Mouse (Mus musculus) MEL (cell line): ENCODE data around the gene Ccz1. TPM values are rescaled to one million over a fixed set of nuclear protein-coding genes. Genes with fewer than 3 reads are reported as not detected.

Experiments
- DNase-seq: peaks from one replicate; pipeline ENCODE4 v3.0.0; 2011; ENCODE audit warnings: low read depth, low spot score
- H3K27ac ChIP-seq: 2 replicates; pipeline ENCODE4 v1.5.1; 2012; ENCODE audit warnings: low read depth, mild to moderate bottlenecking, control low read depth, low read length, moderate library complexity; ENCODE audit not compliant: control insufficient read depth
- H3K27me3 ChIP-seq, 2 experiments: fragments of 150-350 bp in 1 of 2; sonication (generic) in 1 of 2; 2 replicates each; pipeline ENCODE4 v1.6.1; 2012; ENCODE audit warnings: low read length in 2 of 2, mild to moderate bottlenecking in 2 of 2, improper control_type of control experiment in 1 of 2, moderate library complexity in 1 of 2; ENCODE audit not compliant: insufficient read depth in 2 of 2, control insufficient read depth in 1 of 2
- H3K36me3 ChIP-seq, 2 experiments: 2 replicates each; pipeline ENCODE4 v1.6.1; 2012 to 2014; ENCODE audit warnings: low read length in 2 of 2, improper control_type of control experiment in 1 of 2, inconsistent platforms in 1 of 2, mild to moderate bottlenecking in 1 of 2; ENCODE audit not compliant: insufficient read depth in 2 of 2, control insufficient read depth in 1 of 2
- H3K4me1 ChIP-seq, 2 experiments: fragments of 150-350 bp in 1 of 2; sonication (generic) in 1 of 2; 2 replicates each; pipeline ENCODE4 v1.6.1; 2012; ENCODE audit warnings: low read length in 2 of 2, improper control_type of control experiment in 1 of 2, mild to moderate bottlenecking in 1 of 2; ENCODE audit not compliant: insufficient read depth in 2 of 2, control insufficient read depth in 1 of 2
- H3K4me3 ChIP-seq, 2 experiments: fragments of 150-350 bp in 1 of 2; sonication (generic) in 1 of 2; 2 replicates each; pipeline ENCODE4 v1.5.1; 2012; ENCODE audit warnings: low read depth in 2 of 2, low read length in 2 of 2, mild to moderate bottlenecking in 2 of 2, moderate library complexity in 2 of 2, control low read depth in 1 of 2, improper control_type of control experiment in 1 of 2; ENCODE audit not compliant: control insufficient read depth in 1 of 2, insufficient read depth in 1 of 2
- H3K79me2 ChIP-seq: 2 replicates; pipeline ENCODE4 v1.6.1; 2012; ENCODE audit warnings: mild to moderate bottlenecking, low read length, moderate library complexity; ENCODE audit not compliant: control insufficient read depth, poor library complexity, insufficient read depth
- H3K9ac ChIP-seq: 2 replicates; pipeline ENCODE4 v1.6.1; 2012; ENCODE audit warnings: low read depth, mild to moderate bottlenecking, control low read depth, low read length, moderate library complexity; ENCODE audit not compliant: control insufficient read depth, poor library complexity, severe bottlenecking
- H3K9me3 ChIP-seq: fragments of 150-350 bp; sonication (generic); replicated peaks from 2 replicates; pipeline ENCODE4 v1.6.1; 2012; ENCODE audit warnings: mild to moderate bottlenecking, low read length, improper control_type of control experiment, moderate library complexity; ENCODE audit not compliant: insufficient read depth
- CTCF ChIP-seq, 3 experiments: IDR thresholded peaks in 2 of 3; conservative IDR thresholded peaks in 1 of 3; 2 replicates each; pipeline ENCODE4 v1.5.1; 2011 to 2012; ENCODE audit warnings: low read length in 3 of 3, low read depth in 2 of 3, mild to moderate bottlenecking in 2 of 3, improper control_type of control experiment in 1 of 3, inconsistent platforms in 1 of 3, mixed read lengths in 1 of 3, moderate library complexity in 1 of 3; ENCODE audit not compliant: control insufficient read depth in 1 of 3, insufficient read depth in 1 of 3, poor library complexity in 1 of 3, severe bottlenecking in 1 of 3
- GATA1 ChIP-seq: IDR thresholded peaks from 2 replicates; pipeline ENCODE4 v1.6.1; 2011; ENCODE audit warnings: low read depth, low read length, improper control_type of control experiment
- MAFK ChIP-seq: IDR thresholded peaks from 2 replicates; pipeline ENCODE4 v1.6.1; 2011; ENCODE audit warnings: low read depth, mild to moderate bottlenecking, low read length, improper control_type of control experiment, borderline replicate concordance
- MAX ChIP-seq: IDR thresholded peaks from 2 replicates; pipeline ENCODE4 v1.6.1; 2011; ENCODE audit warnings: low read length, improper control_type of control experiment
- MEF2A ChIP-seq: IDR thresholded peaks from 2 replicates; pipeline ENCODE4 v1.6.1; 2014; ENCODE audit warnings: low read depth, mild to moderate bottlenecking, inconsistent platforms, low read length, improper control_type of control experiment; ENCODE audit not compliant: poor library complexity, insufficient replicate concordance, severe bottlenecking; ENCODE audit errors: extremely low read depth
- MXI1 ChIP-seq: IDR thresholded peaks from 2 replicates; pipeline ENCODE4 v1.6.1; 2011; ENCODE audit warnings: mild to moderate bottlenecking, low read depth, low read length, improper control_type of control experiment
- MYC ChIP-seq: IDR thresholded peaks from 2 replicates; pipeline ENCODE4 v1.6.1; 2011; ENCODE audit warnings: low read depth, mild to moderate bottlenecking, low read length, improper control_type of control experiment, moderate library complexity
- NELFE ChIP-seq: IDR thresholded peaks from 2 replicates; pipeline ENCODE4 v1.6.1; 2011; ENCODE audit warnings: low read depth, low read length, improper control_type of control experiment
- NRF1 ChIP-seq: IDR thresholded peaks from 2 replicates; pipeline ENCODE4 v1.6.1; 2014; ENCODE audit warnings: low read depth, mild to moderate bottlenecking, inconsistent platforms, low read length, improper control_type of control experiment, moderate library complexity; ENCODE audit not compliant: poor library complexity, insufficient read depth, severe bottlenecking
- POLR2A ChIP-seq, 2 experiments: IDR thresholded peaks; 2 replicates each; pipeline ENCODE4 v1.6.1; 2011 to 2012; ENCODE audit warnings: low read length in 2 of 2, mild to moderate bottlenecking in 2 of 2, control low read depth in 1 of 2, improper control_type of control experiment in 1 of 2, low read depth in 1 of 2, moderate library complexity in 1 of 2; ENCODE audit not compliant: control insufficient read depth in 1 of 2, insufficient read depth in 1 of 2, poor library complexity in 1 of 2
- RAD21 ChIP-seq: IDR thresholded peaks from 2 replicates; pipeline ENCODE4 v1.6.1; 2011; ENCODE audit warnings: mild to moderate bottlenecking, low read depth, low read length, improper control_type of control experiment
- SIN3A ChIP-seq: IDR thresholded peaks from 2 replicates; pipeline ENCODE4 v1.6.1; 2012; ENCODE audit warnings: low read length, improper control_type of control experiment, inconsistent platforms
- TCF12 ChIP-seq: IDR thresholded peaks from 2 replicates; pipeline ENCODE4 v1.6.1; 2014; ENCODE audit warnings: low read depth, mild to moderate bottlenecking, inconsistent platforms, low read length, improper control_type of control experiment, moderate library complexity
- UBTF ChIP-seq: IDR thresholded peaks from 2 replicates; pipeline ENCODE4 v1.6.1; 2012; ENCODE audit warnings: low read depth, mild to moderate bottlenecking, inconsistent platforms, low read length, improper control_type of control experiment, moderate library complexity, borderline replicate concordance; ENCODE audit not compliant: insufficient read depth
- ZC3H11A ChIP-seq: IDR thresholded peaks from 2 replicates; pipeline ENCODE4 v1.6.1; 2012; ENCODE audit warnings: low read depth, mild to moderate bottlenecking, inconsistent platforms, low read length, improper control_type of control experiment
- ZNF384 ChIP-seq: IDR thresholded peaks from 2 replicates; pipeline ENCODE4 v1.6.1; 2012; ENCODE audit warnings: low read depth, mild to moderate bottlenecking, inconsistent platforms, low read length, improper control_type of control experiment
- polyA plus RNA-seq, 2 experiments: library from polyadenylated mRNA; stranded (reverse) in 1 of 2; unstranded in 1 of 2; fragments of >175 nt in 1 of 2; fragments of >200 nt in 1 of 2; gene quantifications; 2 replicates each; pipeline versions ENCODE4 v1.2.1 to v1.2.4; 2012; ENCODE audit warnings: low replicate concordance in 2 of 2, low read depth in 1 of 2; ENCODE audit not compliant: insufficient read length in 2 of 2, insufficient read depth in 1 of 2, missing spikeins in 1 of 2
- total RNA-seq: library from RNA; depleted of rRNA; stranded (reverse); fragments of 300-350 nt; gene quantifications from 2 replicates; pipeline ENCODE4 v1.2.3, GENCODE M21; 2012

Gene Ccz1
- total and polyA plus RNA-seq, 3 experiments: 56.0 to 166 (median 58.0) TPM

GRCm38 (mm10) chr5:143976726-143977431, 37.8 kb downstream of the Ccz1 start:
- Histone ChIP-seq H3K9me3 (no peaks in the 10 kb centered on the region), H3K9ac (no peak overlapping the region), H3K27ac (no peak overlapping the region), H3K79me2 (no peaks in the 10 kb centered on the region), H3K36me3 (peaks cover 0 to 12% of the 10 kb centered on the region in 2 experiments; a peak in 2 of 4 replicates), H3K4me1 (peaks cover 9 to 40% of the 10 kb centered on the region in 2 experiments), H3K27me3 (no peaks in the 10 kb centered on the region), H3K4me3 (no peak overlapping the region)
- 0 out of 2 replicates have a peak, but pooled peaks have one; percentile 38 for TF ChIP-seq MAX
- TF ChIP-seq CTCF (IDR thresholded peaks at IDR 0.05 in 2 of 3, conservative IDR thresholded peaks at IDR 0.05 in 1 of 3; ENCODE audit: control insufficient read depth in 1 of 3, insufficient read depth in 1 of 3, low read depth in 2 of 3, low read length in 3 of 3, poor library complexity in 1 of 3, severe bottlenecking in 1 of 3): no peak
- TF ChIP-seq TCF12: no peak
- peak; percentile 45 for DNase-seq

- DNase-seq: peak; percentile 19
- Histone ChIP-seq H3K9me3 (no peaks in the 10 kb centered on the region), H3K36me3 (peaks cover 0 to 12% of the 10 kb centered on the region in 2 experiments; a peak in 2 of 4 replicates), H3K79me2 (no peaks in the 10 kb centered on the region), H3K27ac (no peak overlapping the region), H3K4me3 (no peak overlapping the region), H3K4me1 (peaks cover 9 to 40% of the 10 kb centered on the region in 2 experiments), H3K27me3 (no peaks in the 10 kb centered on the region), H3K9ac (no peak overlapping the region)
- no peak for TF ChIP-seq MAX
- 0 out of 2 replicates have a peak, but pooled peaks have one; percentile 16 for TF ChIP-seq GATA1
- 0 out of 2 replicates have a peak, but pooled peaks have one; percentile 33 for TF ChIP-seq SIN3A
These were observed 38.4 kb downstream of the Ccz1 start for GRCm38 (mm10) chr5:143976232-143976631.

GRCm38 (mm10) chr5:143975631-143975933, 39.1 kb downstream of the Ccz1 start:
- no peak for DNase-seq
- H3K36me3 ChIP-seq: peaks cover 0 to 12% of the 10 kb centered on the region in 2 experiments; a peak in 2 of 4 replicates
- TF ChIP-seq SIN3A (no peak), MAFK (no peak), MXI1 (no peak), MEF2A (no peak), NRF1 (no peak), ZC3H11A (no peak), NELFE (no peak), RAD21 (no peak), ZNF384 (no peak), CTCF (IDR thresholded peaks at IDR 0.05 in 2 of 3, conservative IDR thresholded peaks at IDR 0.05 in 1 of 3; ENCODE audit: control insufficient read depth in 1 of 3, insufficient read depth in 1 of 3, low read depth in 2 of 3, low read length in 3 of 3, poor library complexity in 1 of 3, severe bottlenecking in 1 of 3) (no peak; a peak in 1 of 6 replicates), UBTF (no peak), MYC (no peak), POLR2A (IDR thresholded peaks at IDR 0.05; ENCODE audit: control insufficient read depth in 1 of 2, insufficient read depth in 1 of 2, low read depth in 1 of 2, low read length in 2 of 2, poor library complexity in 1 of 2) (no peak)
- TF ChIP-seq, all 39 proteins: peak for 0
- no peak overlapping the region for H3K4me3 ChIP-seq
- no peak overlapping the region for H3K9ac ChIP-seq
- no peaks in the 10 kb centered on the region for H3K9me3 ChIP-seq
- peaks cover 9 to 40% of the 10 kb centered on the region in 2 experiments for H3K4me1 ChIP-seq
- no peaks in the 10 kb centered on the region for H3K79me2 ChIP-seq
- H3K27ac ChIP-seq: no peak overlapping the region
- H3K27me3 ChIP-seq: no peaks in the 10 kb centered on the region
